Mouse (Mus musculus) CD4-positive, CD25-positive, alpha-beta regulatory T cell, adult 2 months (primary cell): ENCODE data around the gene Dock9.

Experiments used
- DNase-seq: peaks from one replicate; pipeline ENCODE4 v3.0.0-alpha.2; 2012; ENCODE audit warnings: low read depth, low spot score

Dock9 gene

DNA sequence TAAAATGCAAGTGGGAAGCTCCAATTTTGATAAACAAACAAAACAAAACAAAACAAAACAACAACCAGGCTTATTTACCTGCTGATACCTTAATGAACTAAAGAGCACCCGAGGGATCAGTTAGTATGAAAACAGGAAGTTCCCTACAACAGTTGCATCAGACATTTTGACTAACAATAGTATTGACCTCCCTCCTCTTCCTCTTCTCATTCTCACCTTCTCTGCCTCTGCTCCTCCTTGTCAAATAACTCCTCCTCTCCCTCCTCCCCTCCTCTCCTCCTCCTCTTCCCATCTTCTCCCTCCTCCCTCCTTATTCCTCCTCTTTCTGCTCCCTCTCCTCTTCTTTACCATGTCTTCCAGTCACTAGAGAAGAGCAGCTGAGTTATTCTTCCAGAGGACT lies 270.4 kb downstream of the Dock9 start:
- DNase-seq: no peak

DNA sequence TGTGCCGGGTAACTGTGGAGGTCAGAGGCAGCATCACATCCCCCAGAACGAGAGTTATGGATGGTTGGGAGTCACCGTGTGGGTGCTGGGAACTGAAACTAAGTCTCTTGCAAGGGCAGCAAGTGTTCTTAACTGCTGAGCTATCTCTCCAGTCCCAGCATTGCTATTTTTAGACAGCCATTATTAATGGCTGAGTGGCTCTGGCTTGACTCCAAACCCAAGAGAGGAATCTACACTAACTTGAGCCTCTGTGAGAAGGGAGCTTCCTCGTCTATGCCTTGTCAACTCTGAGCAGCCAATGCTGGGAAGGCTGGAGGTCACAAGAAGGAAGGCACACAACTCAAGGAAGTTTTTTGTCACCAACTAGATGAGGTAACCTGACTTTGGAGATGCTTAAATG lies 275.9 kb downstream of the Dock9 start:
- DNase-seq: no peak

DNA sequence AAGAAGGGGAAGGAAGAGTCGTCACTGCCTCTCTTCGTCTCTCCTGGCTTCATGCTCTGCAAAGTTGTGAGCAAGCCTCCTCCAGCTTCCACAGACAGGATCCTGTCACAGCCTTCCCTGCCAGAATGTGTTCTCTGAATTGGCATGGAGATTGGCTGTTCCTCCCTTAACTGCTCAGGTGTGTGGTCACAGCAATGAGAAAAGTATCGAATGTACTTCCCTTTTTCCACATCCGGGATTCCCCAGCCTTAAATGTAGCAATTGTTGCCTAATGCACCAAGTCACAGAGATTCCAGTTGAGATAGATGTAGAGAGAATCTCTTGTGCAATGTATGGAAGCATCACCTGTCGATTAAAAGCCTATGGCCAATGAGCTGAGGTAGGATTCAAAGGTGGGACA lies 280.8 kb downstream of the Dock9 start:
- no peak for DNase-seq

DNA sequence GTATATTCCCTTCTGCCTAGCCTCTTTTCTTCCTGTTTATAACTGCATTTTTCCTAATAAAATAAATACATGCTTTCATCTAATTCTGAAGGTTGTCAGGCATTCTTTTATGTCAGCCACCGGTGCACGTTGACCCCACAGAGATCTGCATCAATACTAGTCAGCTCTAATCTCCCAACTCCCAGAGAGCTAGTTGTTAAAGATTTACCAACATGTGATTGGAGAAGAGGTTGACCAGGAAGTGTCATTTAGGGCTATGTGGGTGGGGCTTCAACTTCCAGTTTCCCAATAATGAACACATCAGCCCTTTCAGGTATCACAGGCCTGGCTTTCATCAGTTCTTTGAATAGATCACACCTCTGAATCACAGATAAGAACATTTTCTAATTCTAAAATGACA lies 288.7 kb downstream of the Dock9 start:
- DNase-seq: no peak

DNA sequence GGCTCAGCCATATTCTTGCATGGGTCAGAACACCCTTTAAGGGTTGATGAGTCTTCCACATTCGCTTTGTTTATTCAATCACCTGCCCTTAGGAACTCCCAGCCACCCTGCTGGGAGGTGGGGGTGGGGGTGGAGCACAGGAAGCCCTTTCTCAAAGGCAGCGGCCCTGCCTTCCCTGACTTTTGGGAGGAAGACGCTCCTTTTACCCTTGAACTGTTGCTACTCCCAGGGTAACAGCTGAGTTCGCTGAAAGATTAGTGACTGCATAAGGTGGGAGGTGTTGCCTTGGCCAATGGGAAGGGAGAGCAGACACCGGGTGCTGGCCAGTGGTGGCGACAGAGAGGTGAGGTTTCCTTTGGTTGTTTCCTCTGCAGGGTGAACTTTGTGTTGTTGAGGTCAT lies 291.3 kb downstream of the Dock9 start:
- no peak for DNase-seq

DNA sequence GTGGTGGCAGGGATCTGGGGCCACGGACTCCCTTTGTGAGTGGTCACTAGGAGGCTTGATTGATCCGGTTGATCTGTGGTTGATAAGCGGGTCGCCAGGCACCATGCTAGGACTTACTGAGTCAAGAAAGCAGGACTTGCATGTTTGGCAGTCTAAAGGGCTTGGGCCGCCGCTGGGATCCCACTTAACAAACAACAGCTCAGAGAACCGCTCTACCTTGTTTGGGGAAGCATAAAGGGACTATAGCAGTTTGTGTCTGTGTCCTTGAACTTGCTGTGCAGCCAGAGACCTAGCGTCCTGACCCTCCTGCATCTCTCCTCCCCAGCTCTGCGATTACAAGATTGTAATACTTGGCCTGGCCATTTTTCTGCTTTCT lies 292.2 kb downstream of the Dock9 start:
- no peak for DNase-seq

DNA sequence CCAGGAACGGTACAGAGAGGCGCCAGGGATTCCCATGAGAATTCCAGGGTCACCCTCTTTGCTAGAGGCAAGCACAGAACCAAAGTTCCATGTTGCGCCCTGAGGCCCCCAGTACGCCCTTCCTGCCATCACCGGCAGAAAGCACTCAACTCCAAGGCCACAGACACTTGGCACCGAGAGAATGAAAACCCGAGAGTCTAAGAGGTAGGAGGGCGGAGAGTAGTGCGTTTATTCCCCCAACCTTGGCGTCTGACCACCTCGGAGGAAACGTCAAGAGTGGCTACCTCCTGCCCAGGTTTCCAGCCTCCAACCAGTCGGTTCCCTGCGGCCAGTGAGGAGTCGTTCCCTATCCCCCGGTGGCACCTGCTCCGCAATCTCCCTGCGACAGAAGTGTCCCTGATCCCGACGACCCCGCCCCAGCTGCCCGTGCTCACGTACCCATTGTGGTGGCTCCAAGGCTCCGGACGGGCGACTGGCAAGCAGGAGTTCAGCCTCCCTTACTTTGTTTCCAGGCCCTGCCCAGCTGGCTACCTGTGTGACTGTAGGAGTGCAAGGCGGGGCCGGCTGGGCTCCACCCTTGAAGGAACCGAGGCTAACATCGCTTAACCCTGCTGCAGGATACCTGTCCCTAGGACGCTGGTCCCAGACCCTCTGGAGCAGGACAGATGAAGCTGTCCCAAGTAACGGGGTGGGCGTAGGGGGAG lies 292.7 kb downstream of the Dock9 start, which contains the start of gene Slc15a1:
Gene Slc15a1 (minus strand): TSS at position 472 of the 704 bp plus-strand sequence.
- no peak for DNase-seq

DNA sequence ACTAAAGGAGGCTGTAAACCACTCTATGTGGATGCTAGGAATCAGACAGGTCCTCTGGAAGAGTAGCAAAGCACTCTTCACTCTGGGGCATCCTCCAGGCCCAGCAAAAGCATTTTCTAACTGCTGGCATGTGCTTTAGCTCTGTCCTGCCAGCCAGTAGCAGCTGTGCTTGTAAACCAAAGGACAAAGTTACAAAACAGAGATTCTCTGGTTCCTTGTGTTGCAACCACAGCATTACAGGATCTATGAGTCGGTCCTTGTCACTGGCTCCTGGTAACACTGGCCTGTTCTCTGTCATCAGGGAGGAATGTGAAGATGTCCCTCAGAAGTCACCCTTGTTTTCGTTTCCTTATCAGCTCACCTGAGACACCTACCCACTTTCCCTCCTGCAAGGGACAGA lies 297.1 kb downstream of the Dock9 start:
- DNase-seq: no peak

DNA sequence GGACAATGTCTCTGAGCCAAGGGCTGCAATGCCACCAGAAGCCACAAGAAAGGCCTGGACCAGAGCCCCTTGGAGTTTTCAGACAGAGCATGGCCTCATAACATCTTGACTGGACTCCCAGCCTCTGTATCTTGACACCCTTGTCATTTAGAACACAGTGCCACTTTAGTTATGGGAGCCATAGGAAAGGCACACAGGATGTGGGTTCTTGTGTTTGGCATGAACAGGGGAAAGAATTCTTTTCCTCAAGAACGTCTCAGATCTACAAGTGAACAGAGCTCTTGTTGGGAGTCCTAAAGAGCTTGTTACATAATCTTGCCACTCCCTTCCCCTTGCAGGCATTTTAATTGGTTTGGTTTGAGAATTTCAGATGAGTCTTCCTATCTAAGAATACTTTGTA lies 297.9 kb downstream of the Dock9 start:
- no peak for DNase-seq

DNA sequence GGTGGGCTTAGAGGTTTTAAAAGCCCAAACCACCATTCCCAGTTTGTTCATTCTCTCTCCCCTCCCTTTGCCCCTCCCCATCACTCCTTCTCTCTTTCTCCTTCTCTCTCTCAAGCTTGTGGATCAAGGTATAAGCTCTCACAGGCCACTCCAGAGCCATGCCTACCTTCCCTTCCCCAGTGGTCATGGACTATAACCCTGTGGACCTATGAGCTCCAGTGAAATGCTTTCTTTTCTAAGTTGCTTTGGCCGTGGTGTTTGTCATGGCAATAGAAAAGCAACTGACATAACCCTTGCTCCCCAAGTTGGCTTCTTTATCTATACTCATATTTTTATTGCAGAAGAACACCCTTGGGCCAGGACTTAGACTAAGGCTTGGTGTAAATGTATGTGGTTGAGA lies 299.8 kb downstream of the Dock9 start:
- no peak for DNase-seq

DNA sequence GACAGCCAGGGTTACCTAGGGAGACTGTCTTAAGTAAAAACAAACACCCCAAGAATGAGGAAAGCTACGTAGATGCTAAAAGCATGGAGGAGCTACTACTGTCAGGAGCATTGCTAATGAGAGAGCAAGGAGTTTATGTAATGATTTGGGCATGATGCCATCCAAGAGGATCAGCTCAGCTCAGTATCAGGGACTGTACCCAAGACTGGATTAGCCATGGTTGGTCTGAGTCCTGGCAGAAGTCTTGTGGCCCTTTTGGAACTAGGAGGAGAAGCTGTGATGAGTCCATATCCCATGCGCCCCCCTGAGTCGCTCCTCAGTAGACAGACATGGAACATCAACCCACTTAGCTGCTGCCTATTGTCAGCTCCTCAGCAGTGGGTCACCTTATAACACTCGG lies 301.9 kb downstream of the Dock9 start:
- no peak for DNase-seq

DNA sequence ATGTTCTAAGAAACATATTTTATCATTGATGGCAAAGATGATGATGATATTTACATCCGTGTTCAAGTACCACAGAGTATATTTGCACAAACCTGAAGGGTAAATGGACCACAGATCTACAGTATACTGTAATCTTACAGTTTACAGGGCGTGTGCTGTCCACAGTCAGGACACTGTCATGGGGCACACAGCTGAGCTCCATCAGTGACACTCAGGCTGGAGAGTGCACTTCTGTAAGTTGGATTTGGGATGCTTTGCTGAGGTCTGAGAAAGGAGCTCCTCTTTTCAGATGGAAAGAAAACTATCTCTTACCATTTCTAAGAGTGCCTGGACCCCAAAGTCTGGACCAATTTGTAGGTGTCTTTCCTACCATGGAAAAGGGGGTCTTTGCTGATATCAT lies 302.5 kb downstream of the Dock9 start:
- DNase-seq: no peak

DNA sequence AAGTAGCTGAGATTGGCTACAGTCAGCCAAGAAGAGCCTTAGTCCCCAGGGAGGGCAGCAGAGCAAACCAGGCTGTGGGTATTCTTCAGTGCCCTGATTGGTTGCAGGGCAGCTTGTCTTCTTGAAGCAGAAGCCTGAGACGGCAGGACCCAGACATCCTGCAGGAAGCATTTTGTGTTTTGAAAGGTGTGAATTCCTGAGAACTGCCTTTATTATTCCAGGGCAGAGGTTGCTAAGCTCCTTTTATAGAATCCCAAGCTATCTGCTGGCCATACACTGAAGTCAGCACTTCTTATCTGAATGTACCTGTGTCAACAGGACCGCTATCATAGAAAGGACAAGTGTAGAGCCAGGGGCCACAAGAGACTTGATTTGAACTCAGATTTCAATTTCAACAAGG lies 303.4 kb downstream of the Dock9 start:
- DNase-seq: no peak

DNA sequence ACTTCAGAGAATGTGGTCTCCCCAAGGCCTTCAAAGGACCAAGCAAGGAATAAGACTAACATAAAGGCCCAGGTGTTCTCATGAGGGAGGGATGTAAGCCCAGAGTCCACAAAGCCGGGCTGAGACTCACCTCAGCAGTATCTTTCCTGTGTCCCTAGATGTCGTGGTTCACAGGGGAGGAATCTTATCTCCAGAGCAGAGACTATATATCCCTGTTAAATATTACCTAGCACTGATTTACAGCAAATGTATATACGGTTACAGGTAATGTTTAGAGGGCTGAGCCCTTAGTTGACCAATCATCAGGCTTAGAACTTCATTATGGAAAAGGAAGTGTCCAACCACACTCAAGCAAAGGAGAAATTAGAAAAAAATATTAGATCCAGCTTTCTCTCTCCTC lies 303.9 kb downstream of the Dock9 start:
- no peak for DNase-seq

DNA sequence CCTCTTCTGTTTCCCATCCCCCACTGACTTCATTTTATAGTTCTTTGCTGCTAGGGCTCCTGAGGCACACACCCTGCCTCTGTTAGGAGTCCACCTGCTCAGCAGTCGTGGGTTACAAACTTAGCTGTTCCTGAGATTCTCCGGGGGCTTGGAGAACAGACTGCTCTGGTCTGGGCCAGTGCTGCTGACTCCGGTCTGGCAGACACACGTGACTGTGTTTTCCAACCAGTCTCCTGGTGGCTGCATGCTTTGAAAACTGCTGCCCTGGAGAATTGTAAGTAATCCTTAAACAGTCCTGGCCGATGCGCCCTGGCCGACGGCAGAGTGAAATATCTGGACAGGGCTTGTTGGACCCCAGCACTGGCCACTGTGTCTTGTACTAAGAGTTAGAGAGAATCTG lies 305.3 kb downstream of the Dock9 start:
- DNase-seq: no peak
